In the genomic region with DNA sequence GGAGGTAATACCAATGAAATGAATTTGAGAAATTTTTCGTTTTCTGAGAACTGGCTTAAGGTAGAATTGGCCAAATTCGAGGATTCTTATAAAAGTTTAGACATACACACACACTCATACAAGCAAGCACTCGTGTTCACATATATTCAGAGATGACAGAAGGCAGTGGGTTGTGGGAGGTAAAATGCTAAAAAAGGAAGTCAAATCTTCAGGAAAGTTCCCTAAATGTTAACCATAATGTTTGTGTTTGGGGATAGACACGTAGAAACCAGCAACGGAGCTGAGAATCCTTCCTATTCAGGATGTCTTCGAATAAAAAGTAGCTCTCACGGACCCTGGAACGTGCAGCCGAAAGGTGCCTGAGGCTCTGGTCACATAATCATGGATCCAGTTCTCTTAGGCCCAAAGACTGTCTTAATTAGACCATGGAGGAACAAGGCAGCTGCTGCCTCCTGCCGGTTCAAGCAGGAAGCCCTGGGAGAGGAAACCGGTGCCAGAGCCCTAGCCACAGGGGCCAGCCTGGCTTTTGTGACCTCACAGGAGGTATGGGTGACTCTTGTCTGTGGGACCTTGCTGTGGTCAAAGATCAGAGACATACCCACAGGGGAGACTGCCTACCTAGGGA, we compare ENCODE assay signal across 13 mouse cellular contexts. TPM values are rescaled to one million over a fixed set of nuclear protein-coding genes. Genes with fewer than 3 reads are reported as not detected.
DNase-seq lines count a peak whose midpoint lies in the region; ATAC-seq lines count a peak whose summit lies in the region.
"Had no signal": no experiment of that assay in that cellular context is flagged by ENCODE, and none has a peak within 500 bp of the region (broad histone marks: within the 10 kb centered on the region; RNA-seq: fewer than 3 reads in every experiment).

No protein-coding gene starts in this region.

- no peaks in the 10 kb centered on the region for H3K9me3 ChIP-seq in neural tube, embryonic 15.5 days (replicated peaks)
- H3K9me3 ChIP-seq in midbrain, embryonic 15.5 days = no peaks in the 10 kb centered on the region
- H3K9me3 ChIP-seq: limb, embryonic 12.5 days had no signal

- ATAC-seq in neural tube, embryonic 15.5 days (ENCODE audit: low FRiP score) = no peak
- no peak for ATAC-seq in midbrain, embryonic 15.5 days (replicated peaks)
- ATAC-seq: hindbrain, embryonic 16.5 days; Patski had no signal

- H3K4me3 ChIP-seq in neural tube, embryonic 15.5 days (replicated peaks) = no peak overlapping the region
- H3K4me3 ChIP-seq in midbrain, embryonic 15.5 days = no peak overlapping the region
- H3K4me3 ChIP-seq: limb, embryonic 12.5 days had no signal

- no peak overlapping the region for H3K27ac ChIP-seq in neural tube, embryonic 15.5 days (replicated peaks)
- no peak overlapping the region for H3K27ac ChIP-seq in midbrain, embryonic 15.5 days
- H3K27ac ChIP-seq: limb, embryonic 12.5 days had no signal

- no peaks in the 10 kb centered on the region for H3K36me3 ChIP-seq in neural tube, embryonic 15.5 days
- no peaks in the 10 kb centered on the region for H3K36me3 ChIP-seq in midbrain, embryonic 15.5 days (replicated peaks)
- H3K36me3 ChIP-seq: limb, embryonic 12.5 days had no signal

- H3K9ac ChIP-seq in neural tube, embryonic 15.5 days (replicated peaks) = no peak overlapping the region
- no peak overlapping the region for H3K9ac ChIP-seq in midbrain, embryonic 15.5 days
- H3K9ac ChIP-seq: limb, embryonic 12.5 days had no signal

- peak; percentile 60 to 62 for DNase-seq in frontal cortex, adult 2 months (ENCODE audit: extremely low spot score in 1 of 2, low spot score in 1 of 2)
- DNase-seq in frontal cortex, postnatal 25 days (ENCODE audit: low spot score in 2 of 2) = no peak
- peak; percentile 9 for DNase-seq in lung, postnatal 10 days
- DNase-seq in lung, postnatal 25 days (ENCODE audit: low spot score) = no peak
- peak; percentile 69 for DNase-seq in brain, adult 2 months (ENCODE audit: low read depth, low spot score)
- peak; percentile 65 for DNase-seq in telencephalon, adult 2 months (ENCODE audit: low read depth, low spot score)
- DNase-seq: cerebellum, adult 11 months had no signal

- H3K4me2 ChIP-seq in neural tube, embryonic 15.5 days = no peak overlapping the region
- H3K4me2 ChIP-seq in midbrain, embryonic 15.5 days = no peak overlapping the region
- H3K4me2 ChIP-seq: limb, embryonic 12.5 days had no signal

- H3K27me3 ChIP-seq in neural tube, embryonic 15.5 days (replicated peaks) = peaks cover 18% of the 10 kb centered on the region
- H3K27me3 ChIP-seq in midbrain, embryonic 15.5 days (replicated peaks) = peaks cover 14% of the 10 kb centered on the region

- peaks cover 14% of the 10 kb centered on the region for H3K4me1 ChIP-seq in neural tube, embryonic 15.5 days
- peaks cover 13% of the 10 kb centered on the region for H3K4me1 ChIP-seq in midbrain, embryonic 15.5 days

- WGBS in neural tube, embryonic 15.5 days = 75% methylated on average over 11 of the region's 11 CpGs
- 69% methylated on average over 11 of the region's 11 CpGs for WGBS in midbrain, embryonic 15.5 days

RNA-seq across cellular contexts. Expression of a gene that starts 4.9 kb away (rescaled TPM):
- polyA plus RNA-seq in frontal cortex, adult 2 months (2012; rRNA removed) = 1.1 and 1.6 TPM in 2 replicates
- polyA plus RNA-seq in neural tube, embryonic 15.5 days (2015; fragmentation: Nextera tagmentation; extraction: Ambion mirVana) = 0.41 and 0.60 TPM in 2 replicates
- 0.35 and 0.52 TPM in 2 replicates for polyA plus RNA-seq in midbrain, embryonic 15.5 days (2015; fragmentation: Nextera tagmentation; extraction: Ambion mirVana)
- polyA plus RNA-seq: forebrain, embryonic 11.5 days; limb, embryonic 12.5 days; Patski had no signal

RNA-seq across cellular contexts. Expression of a gene that starts 24.2 kb away (rescaled TPM):
- 12.0 and 12.6 TPM in 2 replicates for polyA plus RNA-seq in frontal cortex, adult 2 months (2012; rRNA removed)
- polyA plus RNA-seq in neural tube, embryonic 15.5 days (2015; fragmentation: Nextera tagmentation; extraction: Ambion mirVana) = 7.0 and 7.2 TPM in 2 replicates
- polyA plus RNA-seq in midbrain, embryonic 15.5 days (2015; fragmentation: Nextera tagmentation; extraction: Ambion mirVana) = 8.6 and 9.7 TPM in 2 replicates
- polyA plus RNA-seq: Patski had no signal

RNA-seq across cellular contexts. Expression of a gene that starts 42.7 kb away (rescaled TPM):
- polyA plus RNA-seq in frontal cortex, adult 2 months (2012; rRNA removed) = 69.9 and 79.6 TPM in 2 replicates
- polyA plus RNA-seq in neural tube, embryonic 15.5 days (2015; fragmentation: Nextera tagmentation; extraction: Ambion mirVana) = 180 and 184 TPM in 2 replicates
- 191 TPM in 2 replicates for polyA plus RNA-seq in midbrain, embryonic 15.5 days (2015; fragmentation: Nextera tagmentation; extraction: Ambion mirVana)

Comparison
In these comparisons a context has a peak if more than half of its experiments do, and no peak if none do; other contexts are left out.
1. DNase-seq: peak in frontal cortex, adult 2 months (2 of 2), lung, postnatal 10 days (single experiment), brain, adult 2 months (single experiment) and telencephalon, adult 2 months (single experiment); none in frontal cortex, postnatal 25 days (0 of 2) and lung, postnatal 25 days (single experiment).